In the genomic region with DNA sequence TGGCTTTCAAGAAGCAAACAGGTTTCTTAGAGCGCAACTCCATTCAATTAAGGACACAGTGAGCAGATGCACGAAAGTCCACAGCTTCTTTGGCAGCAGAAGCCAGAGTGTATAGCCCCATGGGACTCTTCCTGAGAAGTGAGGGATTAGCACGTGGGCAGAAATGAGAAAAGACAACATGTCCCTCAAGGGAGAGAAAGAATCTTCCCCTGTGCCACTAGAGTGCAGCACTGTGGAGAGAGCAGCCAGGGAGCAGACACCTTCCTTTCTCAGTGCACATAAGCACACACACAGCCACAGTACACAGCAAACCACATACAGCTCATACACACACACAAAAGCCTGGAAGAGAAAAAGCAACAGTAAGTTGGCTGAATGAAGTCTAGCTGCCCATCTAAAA, we compare ENCODE assay signal across 18 mouse cellular contexts. TPM values are rescaled to one million over a fixed set of nuclear protein-coding genes. Genes with fewer than 3 reads are reported as not detected.
DNase-seq lines count a peak whose midpoint lies in the region; ATAC-seq and TF ChIP-seq lines count a peak whose summit lies in the region.
"Had no signal": no experiment of that assay in that cellular context is flagged by ENCODE, and none has a peak within 500 bp of the region (broad histone marks: within the 10 kb centered on the region; RNA-seq: fewer than 3 reads in every experiment).

No protein-coding gene starts in this region.

- peak; percentile 26; the same call in 1 of the 2 replicates for TF ChIP-seq CTCF in heart, postnatal 0 days (IDR thresholded peaks at IDR 0.05; ENCODE audit: low read depth)
- TF ChIP-seq CTCF in ES-Bruce4 (IDR thresholded peaks at IDR 0.05; ENCODE audit: low read depth, low read length) = peak; percentile 31
- 0 out of 2 replicates have a peak, but pooled peaks have one; percentile 27 for TF ChIP-seq CTCF in cortical plate, adult 2 months (IDR thresholded peaks at IDR 0.05; ENCODE audit: extremely low read depth, insufficient read depth, low read length)

- ATAC-seq in heart, postnatal 0 days (ENCODE audit: insufficient read depth, low read depth) = no peak
- no peak for ATAC-seq in liver, embryonic 11.5 days (replicated peaks; ENCODE audit: low FRiP score)
- ATAC-seq in liver, embryonic 12.5 days = no peak

- 62% methylated on average over 3 of the region's 3 CpGs for WGBS in heart, postnatal 0 days
- WGBS in liver, embryonic 11.5 days = 52% methylated on average over 3 of the region's 3 CpGs
- 48% methylated on average over 3 of the region's 3 CpGs for WGBS in liver, embryonic 12.5 days (ENCODE audit: insufficient replicate concordance)

- H3K4me2 ChIP-seq in heart, postnatal 0 days (ENCODE audit: low read depth, low read length) = no peak overlapping the region
- no peak overlapping the region for H3K4me2 ChIP-seq in liver, embryonic 11.5 days
- H3K4me2 ChIP-seq in liver, embryonic 12.5 days = no peak overlapping the region
- H3K4me2 ChIP-seq: hindbrain, embryonic 13.5 days; limb, embryonic 13.5 days; midbrain, embryonic 11.5 days had no signal

- H3K27me3 ChIP-seq in heart, postnatal 0 days (ENCODE audit: control insufficient read depth, insufficient read depth, low read length) = peaks cover 3% of the 10 kb centered on the region
- peaks cover 12% of the 10 kb centered on the region for H3K27me3 ChIP-seq in liver, embryonic 11.5 days (replicated peaks; ENCODE audit: control insufficient read depth, insufficient read depth, low read length)
- peaks cover 18% of the 10 kb centered on the region for H3K27me3 ChIP-seq in liver, embryonic 12.5 days (replicated peaks)
- H3K27me3 ChIP-seq in ES-Bruce4 (ENCODE audit: control insufficient read depth, insufficient read depth, low read length, poor library complexity, severe bottlenecking) = no peaks in the 10 kb centered on the region; the same call in 1 of the 2 replicates
- H3K27me3 ChIP-seq: limb, embryonic 13.5 days had no signal

- no peaks in the 10 kb centered on the region for H3K36me3 ChIP-seq in heart, postnatal 0 days (replicated peaks; ENCODE audit: control insufficient read depth, insufficient read depth, low read length)
- H3K36me3 ChIP-seq in liver, embryonic 11.5 days (ENCODE audit: control insufficient read depth, insufficient read depth, low read length) = no peaks in the 10 kb centered on the region
- H3K36me3 ChIP-seq in liver, embryonic 12.5 days = no peaks in the 10 kb centered on the region
- no peaks in the 10 kb centered on the region for H3K36me3 ChIP-seq in ES-Bruce4 (ENCODE audit: control insufficient read depth, insufficient read depth, low read length, poor library complexity, severe bottlenecking)
- H3K36me3 ChIP-seq: hindbrain, embryonic 13.5 days had no signal

- no peak overlapping the region for H3K9ac ChIP-seq in heart, postnatal 0 days (replicated peaks; ENCODE audit: low read depth, low read length)
- no peak overlapping the region for H3K9ac ChIP-seq in liver, embryonic 11.5 days (ENCODE audit: low read depth, low read length)
- H3K9ac ChIP-seq in liver, embryonic 12.5 days = no peak overlapping the region
- H3K9ac ChIP-seq in ES-Bruce4 (ENCODE audit: low read depth, poor library complexity, severe bottlenecking) = no peak overlapping the region
- H3K9ac ChIP-seq: hindbrain, embryonic 13.5 days; limb, embryonic 13.5 days had no signal

- no peak overlapping the region for H3K27ac ChIP-seq in heart, postnatal 0 days (ENCODE audit: low read depth)
- no peak overlapping the region for H3K27ac ChIP-seq in liver, embryonic 11.5 days (ENCODE audit: low read depth, low read length)
- no peak overlapping the region for H3K27ac ChIP-seq in liver, embryonic 12.5 days
- H3K27ac ChIP-seq in ES-Bruce4 (ENCODE audit: insufficient read depth, low read length) = no peak overlapping the region
- H3K27ac ChIP-seq in cortical plate, adult 2 months (ENCODE audit: insufficient read depth, low read length) = no peak overlapping the region
- H3K27ac ChIP-seq: hindbrain, embryonic 13.5 days; limb, embryonic 13.5 days had no signal

- H3K4me3 ChIP-seq in heart, postnatal 0 days (ENCODE audit: low read depth, low read length) = no peak overlapping the region
- no peak overlapping the region for H3K4me3 ChIP-seq in liver, embryonic 11.5 days (ENCODE audit: low read depth, low read length)
- no peak overlapping the region for H3K4me3 ChIP-seq in liver, embryonic 12.5 days
- no peak overlapping the region for H3K4me3 ChIP-seq in ES-Bruce4 (ENCODE audit: low read depth, low read length)
- H3K4me3 ChIP-seq in cortical plate, adult 2 months (ENCODE audit: insufficient read depth, low read length) = no peak overlapping the region
- H3K4me3 ChIP-seq: hindbrain, embryonic 13.5 days; limb, embryonic 13.5 days; myocyte had no signal

- no peak for DNase-seq in heart, postnatal 0 days (ENCODE audit: low spot score)
- DNase-seq in heart, adult 8-10 months (ENCODE audit: low spot score) = no peak
- DNase-seq in liver, embryonic 11.5 days (ENCODE audit: low spot score) = peak; percentile 24
- no peak for DNase-seq in cerebellum, adult 8-10 months
- DNase-seq: adrenal gland, postnatal 25 days; cerebellum, postnatal 14 days; gastrocnemius, postnatal 25 days; kidney, adult 18-20 months; lung, postnatal 4 days; right cerebral cortex, adult 18-20 months had no signal

- no peak for TF ChIP-seq EP300 in heart, postnatal 0 days (IDR thresholded peaks at IDR 0.05; ENCODE audit: low read depth)
- TF ChIP-seq EP300 in ES-Bruce4 (IDR thresholded peaks at IDR 0.05; ENCODE audit: insufficient read depth, low read depth, low read length) = no peak

- TF ChIP-seq POLR2A in ES-Bruce4 (IDR thresholded peaks at IDR 0.05; ENCODE audit: insufficient read depth, low read length) = no peak
- no peak for TF ChIP-seq POLR2A in cortical plate, adult 2 months (IDR thresholded peaks at IDR 0.05; ENCODE audit: extremely low read depth, insufficient read depth, low read length)

- no peaks in the 10 kb centered on the region for H3K9me3 ChIP-seq in heart, postnatal 0 days (replicated peaks; ENCODE audit: control insufficient read depth, low read length)
- no peaks in the 10 kb centered on the region for H3K9me3 ChIP-seq in liver, embryonic 11.5 days (ENCODE audit: control insufficient read depth, low read length)
- H3K9me3 ChIP-seq in liver, embryonic 12.5 days (replicated peaks) = no peaks in the 10 kb centered on the region
- no peaks in the 10 kb centered on the region; the same call in 1 of the 2 replicates for H3K9me3 ChIP-seq in ES-Bruce4 (replicated peaks; ENCODE audit: control insufficient read depth, insufficient read depth, low read length, poor library complexity, severe bottlenecking)
- H3K9me3 ChIP-seq: hindbrain, embryonic 13.5 days; limb, embryonic 13.5 days had no signal

- no peaks in the 10 kb centered on the region for H3K4me1 ChIP-seq in heart, postnatal 0 days (ENCODE audit: control insufficient read depth, insufficient read depth)
- no peaks in the 10 kb centered on the region for H3K4me1 ChIP-seq in liver, embryonic 11.5 days (replicated peaks; ENCODE audit: control insufficient read depth, insufficient read depth, low read length)
- H3K4me1 ChIP-seq in liver, embryonic 12.5 days = no peaks in the 10 kb centered on the region
- no peaks in the 10 kb centered on the region for H3K4me1 ChIP-seq in ES-Bruce4 (ENCODE audit: control insufficient read depth, insufficient read depth, low read length)
- 0 out of 2 replicates have a peak, but pooled peaks cover 1% of the 10 kb centered on the region for H3K4me1 ChIP-seq in cortical plate, adult 2 months (ENCODE audit: control insufficient read depth, insufficient read depth, low read length)

RNA-seq across cellular contexts. Expression of a gene that starts 8.4 kb away (rescaled TPM):
- 6.4 and 8.4 TPM in 2 replicates for total RNA-seq in heart, postnatal 0 days (2014; rRNA removed; ENCODE audit: low replicate concordance)
- polyA plus RNA-seq in heart, postnatal 0 days (2015; fragmentation: Nextera tagmentation; extraction: Ambion mirVana) = 3.5 and 3.9 TPM in 2 replicates
- 1 to 10 TPM; 3.2 to 3.6 (median 3.4) TPM for total RNA-seq in heart, adult 8-10 months (2022)
- polyA plus RNA-seq in liver, embryonic 11.5 days (2014; fragmentation: Nextera tagmentation; extraction: Ambion mirVana) = 4.5 and 5.5 TPM in 2 replicates
- polyA plus RNA-seq in liver, embryonic 12.5 days (2016; fragmentation: Nextera tagmentation; extraction: Ambion mirVana) = 1.5 TPM in 2 replicates
- polyA plus RNA-seq in ES-Bruce4 (2011; ENCODE audit: insufficient read depth, insufficient read length, low read depth, missing spikeins) = 0.17 and 0.33 TPM in 2 replicates
- 27.7 and 28.1 TPM in 2 replicates for polyA plus RNA-seq in cortical plate, adult 2 months (2012; rRNA removed)
- total RNA-seq: neutrophil, adult 5-6 weeks had no signal
